Mouse (Mus musculus): ENCODE data around the gene Add1.
"Not testable (repeated sequence)": the region's sequence is repeated elsewhere in the genome, so short reads cannot be mapped to it uniquely, and the experiment has no call there.

The Add1 gene

GRCm38 (mm10) chr5:34590059-34590458 is 16.6 kb downstream of the Add1 start:
- in situ Hi-C loops (cut with MboI; ENCODE audit: low pct_unique_long_range_greater_than_20kb in 1 of 2, low sequenced_read_pairs in 2 of 2, unreplicated experiment in 1 of 2), result no loop called here

- in situ Hi-C loops (cut with MboI; ENCODE audit: low pct_unique_long_range_greater_than_20kb in 1 of 2, low sequenced_read_pairs in 2 of 2, unreplicated experiment in 1 of 2), result no loop called here
Observed at GRCm38 (mm10) chr5:34590702-34591101, 17.2 kb downstream of the Add1 start.

GRCm38 (mm10) chr5:34591388-34592004 is 18.0 kb downstream of the Add1 start:
- in situ Hi-C loops (cut with MboI; ENCODE audit: low pct_unique_long_range_greater_than_20kb in 1 of 2, low sequenced_read_pairs in 2 of 2, unreplicated experiment in 1 of 2), result no loop called here

GRCm38 (mm10) chr5:34592224-34592623 is 18.8 kb downstream of the Add1 start:
- in situ Hi-C loops (cut with MboI; ENCODE audit: low pct_unique_long_range_greater_than_20kb in 1 of 2, low sequenced_read_pairs in 2 of 2, unreplicated experiment in 1 of 2), result not testable (repeated sequence)

- in situ Hi-C loops (cut with MboI; ENCODE audit: low pct_unique_long_range_greater_than_20kb in 1 of 2, low sequenced_read_pairs in 2 of 2, unreplicated experiment in 1 of 2), result no loop called here
Observed at GRCm38 (mm10) chr5:34592666-34593065, 19.2 kb downstream of the Add1 start.

GRCm38 (mm10) chr5:34593202-34593727 is 19.8 kb downstream of the Add1 start:
- in situ Hi-C loops (cut with MboI; ENCODE audit: low pct_unique_long_range_greater_than_20kb in 1 of 2, low sequenced_read_pairs in 2 of 2, unreplicated experiment in 1 of 2), result no loop called here

GRCm38 (mm10) chr5:34604576-34604975 is 31.1 kb downstream of the Add1 start:
- in situ Hi-C loops (cut with MboI; ENCODE audit: low pct_unique_long_range_greater_than_20kb in 1 of 2, low sequenced_read_pairs in 2 of 2, unreplicated experiment in 1 of 2), result no loop called here

- in situ Hi-C loops (cut with MboI; ENCODE audit: low pct_unique_long_range_greater_than_20kb in 1 of 2, low sequenced_read_pairs in 2 of 2, unreplicated experiment in 1 of 2), result no loop called here
Observed at GRCm38 (mm10) chr5:34607100-34607880, 33.8 kb downstream of the Add1 start.

GRCm38 (mm10) chr5:34608226-34608625 is 34.8 kb downstream of the Add1 start:
- in situ Hi-C loops (cut with MboI; ENCODE audit: low pct_unique_long_range_greater_than_20kb in 1 of 2, low sequenced_read_pairs in 2 of 2, unreplicated experiment in 1 of 2), result no loop called here

- in situ Hi-C loops (cut with MboI; ENCODE audit: low pct_unique_long_range_greater_than_20kb in 1 of 2, low sequenced_read_pairs in 2 of 2, unreplicated experiment in 1 of 2), result no loop called here
Observed at GRCm38 (mm10) chr5:34609966-34610365, 36.5 kb downstream of the Add1 start.

GRCm38 (mm10) chr5:34632996-34633395 is 59.5 kb downstream of the Add1 start:
- in situ Hi-C loops (cut with MboI; ENCODE audit: low pct_unique_long_range_greater_than_20kb in 1 of 2, low sequenced_read_pairs in 2 of 2, unreplicated experiment in 1 of 2), result loop anchor here in 1 of 2 experiments (25.0 kb wide), 1 partner anchor 96 kb away; the partner anchor contains the start of gene Sh3bp2

GRCm38 (mm10) chr5:34633641-34634040 is 60.2 kb downstream of the Add1 start:
- in situ Hi-C loops (cut with MboI; ENCODE audit: low pct_unique_long_range_greater_than_20kb in 1 of 2, low sequenced_read_pairs in 2 of 2, unreplicated experiment in 1 of 2), result loop anchor here in 1 of 2 experiments (25.0 kb wide), 1 partner anchor 96 kb away; the partner anchor contains the start of gene Sh3bp2

GRCm38 (mm10) chr5:34634746-34635400 is 61.4 kb downstream of the Add1 start:
- in situ Hi-C loops (cut with MboI; ENCODE audit: low pct_unique_long_range_greater_than_20kb in 1 of 2, low sequenced_read_pairs in 2 of 2, unreplicated experiment in 1 of 2), result loop anchor here (5.0 to 25.0 kb wide), 2 partner anchors 88 to 98 kb away; partner anchors contain the start of gene Sh3bp2 (in 1 of the 2)

- in situ Hi-C loops (cut with MboI; ENCODE audit: low pct_unique_long_range_greater_than_20kb in 1 of 2, low sequenced_read_pairs in 2 of 2, unreplicated experiment in 1 of 2), result loop anchor here (5.0 to 25.0 kb wide), 2 partner anchors 88 to 98 kb away; partner anchors contain the start of gene Sh3bp2 (in 1 of the 2)
Observed at GRCm38 (mm10) chr5:34635665-34636192, 62.3 kb downstream of the Add1 start.

GRCm38 (mm10) chr5:34636481-34637287 is 63.2 kb downstream of the Add1 start, which contains the start of gene Mfsd10:
Mfsd10 (minus strand) TSS chr5:34637212.
- in situ Hi-C loops (cut with MboI; ENCODE audit: low pct_unique_long_range_greater_than_20kb in 1 of 2, low sequenced_read_pairs in 2 of 2, unreplicated experiment in 1 of 2), result loop anchor here (5.0 to 25.0 kb wide), 2 partner anchors 89 to 99 kb away; partner anchors contain the start of gene Sh3bp2 (in 1 of the 2)

GRCm38 (mm10) chr5:34637591-34638156 is 64.2 kb downstream of the Add1 start:
- in situ Hi-C loops (cut with MboI; ENCODE audit: low pct_unique_long_range_greater_than_20kb in 1 of 2, low sequenced_read_pairs in 2 of 2, unreplicated experiment in 1 of 2), result loop anchor here (5.0 to 25.0 kb wide), 2 partner anchors 90 to 100 kb away; partner anchors contain the start of gene Sh3bp2 (in 1 of the 2)

GRCm38 (mm10) chr5:34641991-34642390 is 68.5 kb downstream of the Add1 start:
- in situ Hi-C loops (cut with MboI; ENCODE audit: low pct_unique_long_range_greater_than_20kb in 1 of 2, low sequenced_read_pairs in 2 of 2, unreplicated experiment in 1 of 2), result loop anchor here in 1 of 2 experiments (25.0 kb wide), 1 partner anchor 105 kb away; the partner anchor contains the start of gene Sh3bp2
